Mouse (Mus musculus): Measurements from ENCODE around the gene Gabarapl1. TPM values are rescaled to one million over a fixed set of nuclear protein-coding genes. Genes with fewer than 3 reads are reported as not detected.
"Not testable (repeated sequence)": the region's sequence is repeated elsewhere in the genome, so short reads cannot be mapped to it uniquely, and the experiment has no call there.

Gene Gabarapl1
- 201 TPM in 2 replicates for polyA plus RNA-seq (2015; fragmentation: Nextera tagmentation; extraction: Ambion mirVana)

DNA sequence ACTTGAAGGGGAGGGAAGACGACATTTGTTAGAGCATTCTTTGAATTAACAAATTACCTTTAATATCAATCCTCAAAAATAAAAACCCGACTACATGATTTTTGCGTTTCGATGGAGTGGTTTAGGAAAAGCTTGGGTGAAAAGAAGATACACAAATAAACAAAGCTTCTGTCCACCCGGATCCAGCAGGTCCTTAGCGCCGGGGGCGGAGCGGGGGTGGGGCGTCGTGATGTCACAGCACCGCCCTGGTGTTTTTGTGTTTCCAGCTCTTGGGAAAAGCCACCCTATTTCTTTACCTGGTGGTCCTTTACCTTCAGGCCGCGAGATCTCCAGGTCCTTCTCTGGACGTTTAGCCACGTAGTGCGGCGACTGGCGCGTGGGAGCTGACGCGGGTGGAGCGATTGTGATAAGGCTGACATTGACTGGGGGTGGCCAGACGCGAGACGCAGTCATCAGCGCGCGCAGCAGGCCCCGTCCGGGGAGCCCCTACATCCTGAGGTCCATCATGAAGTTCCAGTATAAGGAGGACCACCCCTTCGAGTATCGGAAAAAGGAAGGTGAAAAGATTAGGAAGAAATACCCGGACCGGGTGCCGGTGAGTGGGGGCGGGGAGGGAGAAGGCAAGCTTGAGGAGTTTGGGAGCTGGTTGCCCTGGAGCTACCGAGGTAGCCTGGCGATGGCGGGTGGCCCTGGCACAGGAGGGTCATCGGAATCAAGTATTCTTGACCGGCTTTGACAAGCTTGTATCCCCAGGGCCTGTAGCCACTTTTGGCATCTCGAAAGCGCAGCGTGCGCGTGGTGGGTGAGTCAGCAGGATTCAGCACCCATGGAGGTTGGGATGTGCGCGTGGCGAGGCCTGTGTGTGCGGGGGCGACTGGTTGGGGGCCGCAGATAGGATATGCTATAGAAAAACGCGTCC lies at the start of gene Gabarapl1:
Gene Gabarapl1 (plus strand): TSS at position 219 of the 919 bp plus-strand sequence.
- Histone ChIP-seq H3K4me2 (peak within 1 kb of the TSS; percentile 77), H3K4me3 (peak within 1 kb of the TSS; percentile 91), H3K4me1 (peaks cover 31% of the 10 kb centered on the region), H3K9ac (peak within 1 kb of the TSS; percentile 96), H3K36me3 (replicated peaks) (peaks cover under 1% of the 10 kb centered on the region; the same call in 1 of the 2 replicates), H3K27me3 (replicated peaks) (no peaks in the 10 kb centered on the region), H3K9me3 (no peaks in the 10 kb centered on the region), H3K27ac (peak within 1 kb of the TSS; percentile 89)
- ATAC-seq (replicated peaks), result peak; percentile 89
- under 1% methylated on average over 55 of the region's 55 CpGs for WGBS

- H3K36me3 ChIP-seq (replicated peaks), result no peaks in the 10 kb centered on the region
- H3K27ac ChIP-seq, result no peak overlapping the region
- ATAC-seq (replicated peaks), result no peak
- no peaks in the 10 kb centered on the region for H3K9me3 ChIP-seq
- H3K27me3 ChIP-seq (replicated peaks), result no peaks in the 10 kb centered on the region
- H3K9ac ChIP-seq, result no peak overlapping the region
- no peak overlapping the region for H3K4me2 ChIP-seq
- H3K4me3 ChIP-seq, result no peak overlapping the region
- no peaks in the 10 kb centered on the region for H3K4me1 ChIP-seq
- 88% methylated on average over 4 of the region's 4 CpGs for WGBS
Measured at GRCm38 (mm10) chr6:129494924-129495323, 38.0 kb upstream of the Gabarapl1 start.

DNA sequence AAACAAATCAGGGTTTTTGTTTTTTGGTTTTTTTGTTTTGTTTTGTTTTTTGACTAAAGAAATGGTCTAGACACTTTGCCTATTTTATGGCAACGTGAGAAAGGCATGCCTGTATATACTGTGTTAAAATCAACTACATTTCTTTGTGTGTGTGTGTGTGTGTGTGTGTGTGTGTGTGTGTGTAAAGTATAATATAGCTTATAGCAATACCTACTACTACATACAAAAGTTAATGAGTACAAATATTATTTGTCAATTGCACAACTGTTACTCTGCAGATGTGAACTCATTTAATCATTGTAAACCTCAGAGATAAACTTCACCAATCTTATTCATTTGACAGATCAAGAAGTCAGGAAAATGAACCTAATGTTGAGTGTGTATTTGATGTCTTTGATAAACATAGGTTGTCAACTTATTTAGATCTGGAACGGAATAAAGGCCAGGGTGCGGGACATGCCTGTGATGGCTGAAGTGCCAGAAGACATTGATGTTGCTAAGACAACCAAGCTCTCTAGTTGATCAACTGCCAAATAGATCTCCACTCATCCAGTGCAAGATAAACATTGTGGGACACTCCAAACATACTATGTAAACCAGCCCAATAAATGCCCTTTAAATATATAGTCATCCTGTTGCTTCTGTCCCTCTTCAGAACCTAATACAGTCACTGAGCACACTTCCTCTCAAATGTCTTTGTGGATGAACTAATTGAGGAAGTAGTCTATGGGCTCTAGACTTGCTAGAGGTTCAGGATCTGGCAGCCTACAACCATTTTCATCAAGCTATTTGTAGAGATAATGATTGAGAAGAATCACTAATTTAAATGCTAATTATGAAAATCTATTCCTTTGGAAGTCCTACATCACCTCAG lies 35.4 kb upstream of the Gabarapl1 start:
- H3K9me3 ChIP-seq, result no peaks in the 10 kb centered on the region
- WGBS, result 88% methylated on average over 3 of the region's 3 CpGs

DNA sequence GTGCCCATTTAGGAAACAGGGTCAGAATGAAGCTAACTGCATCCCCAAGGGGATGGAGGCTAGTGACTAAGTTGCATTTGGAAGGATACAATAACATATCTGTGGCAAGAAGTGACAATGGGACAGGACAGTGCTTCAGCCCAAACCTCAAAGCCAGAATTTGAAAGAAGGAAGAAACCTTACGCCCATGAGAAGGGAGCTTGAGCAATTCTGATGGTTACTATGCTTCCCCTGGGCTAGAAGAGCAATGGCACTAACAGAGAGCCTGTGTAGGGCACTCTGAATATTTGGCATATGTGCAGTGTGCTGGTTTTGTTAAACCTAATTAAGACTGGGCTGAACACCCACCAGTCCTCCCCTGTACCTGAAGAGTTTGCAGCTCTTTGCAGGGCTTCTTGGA lies 33.4 kb upstream of the Gabarapl1 start:
- H3K4me3 ChIP-seq; H3K36me3 ChIP-seq (replicated peaks); H3K27me3 ChIP-seq (replicated peaks); H3K9me3 ChIP-seq; H3K4me1 ChIP-seq; ATAC-seq (replicated peaks); H3K27ac ChIP-seq; H3K9ac ChIP-seq; H3K4me2 ChIP-seq: not testable (repeated sequence)
- WGBS, result 83% methylated on average over 1 of the region's 1 CpGs

More for the DNA sequence above, 35.4 kb upstream of the Gabarapl1 start:
- Histone ChIP-seq H3K4me1 (no peaks in the 10 kb centered on the region), H3K4me2 (no peak overlapping the region), H3K27ac (no peak overlapping the region), H3K4me3 (no peak overlapping the region), H3K27me3 (replicated peaks) (no peaks in the 10 kb centered on the region), H3K36me3 (replicated peaks) (no peaks in the 10 kb centered on the region), H3K9ac (no peak overlapping the region)
- no peak for ATAC-seq (replicated peaks)

- no peak overlapping the region for H3K4me2 ChIP-seq
- H3K9ac ChIP-seq, result no peak overlapping the region
- no peaks in the 10 kb centered on the region for H3K4me1 ChIP-seq
- no peak overlapping the region for H3K4me3 ChIP-seq
- no peak overlapping the region for H3K27ac ChIP-seq
- no peaks in the 10 kb centered on the region for H3K36me3 ChIP-seq (replicated peaks)
- H3K27me3 ChIP-seq (replicated peaks), result no peaks in the 10 kb centered on the region
- no peak for ATAC-seq (replicated peaks)
- WGBS, result 86% methylated on average over 2 of the region's 2 CpGs
- H3K9me3 ChIP-seq, result no peaks in the 10 kb centered on the region
Measured at GRCm38 (mm10) chr6:129503471-129503870, 29.5 kb upstream of the Gabarapl1 start.

DNA sequence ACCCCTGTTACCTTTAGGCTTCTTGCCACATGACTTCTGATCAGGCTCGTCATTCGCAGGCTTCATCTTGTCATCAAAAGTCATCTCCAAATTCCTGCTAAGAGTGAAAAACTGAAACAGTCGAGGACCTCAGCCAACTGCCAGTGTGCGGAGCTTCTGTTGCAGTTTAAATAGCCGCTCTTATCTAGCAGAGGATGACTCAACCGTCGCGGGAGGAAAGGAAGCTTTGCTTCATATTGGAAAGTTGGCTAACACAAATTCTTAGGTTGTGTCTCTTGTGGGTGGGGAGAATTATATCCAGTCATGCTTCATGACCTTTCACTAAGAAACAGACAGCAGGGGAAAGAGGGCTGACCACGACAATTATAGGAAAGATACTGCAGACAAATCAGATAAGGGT lies 25.9 kb upstream of the Gabarapl1 start, which contains the start of gene Olr1:
Gene Olr1 (minus strand): TSS at position 142 of the 400 bp plus-strand sequence.
- Histone ChIP-seq H3K36me3 (replicated peaks) (no peaks in the 10 kb centered on the region), H3K4me3 (no peak within 1 kb of the TSS), H3K4me2 (no peak within 1 kb of the TSS), H3K9me3 (no peaks in the 10 kb centered on the region), H3K9ac (no peak within 1 kb of the TSS), H3K27me3 (replicated peaks) (no peaks in the 10 kb centered on the region), H3K27ac (no peak within 1 kb of the TSS), H3K4me1 (no peaks in the 10 kb centered on the region)
- 86% methylated on average over 9 of the region's 9 CpGs for WGBS
- no peak for ATAC-seq (replicated peaks)

DNA sequence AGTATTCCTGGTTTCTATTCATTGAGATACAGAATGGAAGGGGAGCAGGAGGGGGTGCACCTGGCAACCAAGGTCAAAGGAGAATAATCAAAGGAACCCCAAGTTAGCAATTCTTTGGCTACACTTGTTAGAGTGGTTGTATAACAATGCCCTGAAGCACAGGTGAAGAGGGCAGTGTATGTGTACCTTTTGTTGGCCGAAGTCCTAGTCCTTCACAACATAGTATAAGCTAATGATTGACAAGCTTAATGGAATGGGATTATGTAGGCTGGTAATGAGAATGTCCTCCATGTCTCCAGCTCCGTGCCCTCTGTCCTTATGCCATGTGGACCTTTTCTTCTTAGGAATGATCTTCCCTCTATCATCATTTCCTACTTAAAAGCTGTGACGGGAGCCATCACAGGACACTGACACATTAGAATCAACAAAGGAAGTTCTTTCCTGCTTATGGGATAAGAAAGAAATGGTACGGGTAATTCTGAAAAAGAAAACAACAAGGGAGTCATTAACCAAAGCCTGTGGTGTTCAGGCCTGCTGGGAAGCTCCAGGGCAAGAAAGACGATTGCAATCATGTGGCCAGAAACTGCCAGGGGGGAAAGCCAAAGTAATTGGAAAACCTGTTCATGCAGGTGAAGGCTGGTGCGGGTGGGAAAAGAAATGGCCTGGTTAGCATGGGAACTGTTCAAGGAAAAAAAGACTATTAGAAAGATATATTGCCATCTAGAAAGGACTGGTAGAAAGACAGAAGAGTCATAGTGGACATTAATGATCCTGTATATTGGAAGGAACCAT lies 22.6 kb upstream of the Gabarapl1 start:
- Histone ChIP-seq H3K9ac (no peak overlapping the region), H3K4me2 (no peak overlapping the region), H3K27ac (no peak overlapping the region), H3K27me3 (replicated peaks) (no peaks in the 10 kb centered on the region), H3K4me1 (no peaks in the 10 kb centered on the region), H3K36me3 (replicated peaks) (no peaks in the 10 kb centered on the region), H3K4me3 (no peak overlapping the region), H3K9me3 (no peaks in the 10 kb centered on the region)
- no peak for ATAC-seq (replicated peaks)
- WGBS, result 74% methylated on average over 6 of the region's 6 CpGs

DNA sequence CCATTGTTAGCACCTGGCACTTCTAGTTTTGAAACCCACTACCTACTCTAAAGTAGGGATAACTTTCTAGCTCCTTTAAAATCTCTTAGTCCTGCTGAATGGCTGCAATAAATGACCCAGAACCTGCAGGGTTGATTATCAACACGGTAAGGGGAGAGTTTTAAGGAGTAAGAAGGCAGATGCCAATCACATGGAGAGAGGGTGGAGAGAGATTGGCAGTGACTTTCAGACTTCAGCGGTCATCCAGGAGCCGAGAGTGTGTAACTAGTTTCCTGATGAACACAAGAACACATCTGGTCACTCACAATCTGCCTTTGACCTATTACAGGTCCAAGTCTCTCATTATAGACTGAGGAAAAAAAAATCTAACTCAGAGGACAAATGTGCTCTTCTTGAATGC lies 20.6 kb upstream of the Gabarapl1 start, which contains the start of gene Tmem52b:
Gene Tmem52b (plus strand): TSS at position 189 of the 400 bp plus-strand sequence.
- 74% methylated on average over 3 of the region's 3 CpGs for WGBS
- Histone ChIP-seq H3K27me3 (replicated peaks) (no peaks in the 10 kb centered on the region), H3K4me3 (no peak within 1 kb of the TSS), H3K4me2 (no peak within 1 kb of the TSS), H3K27ac (no peak within 1 kb of the TSS), H3K36me3 (replicated peaks) (no peaks in the 10 kb centered on the region), H3K4me1 (no peaks in the 10 kb centered on the region), H3K9me3 (no peaks in the 10 kb centered on the region), H3K9ac (no peak within 1 kb of the TSS)
- no peak for ATAC-seq (replicated peaks)

DNA sequence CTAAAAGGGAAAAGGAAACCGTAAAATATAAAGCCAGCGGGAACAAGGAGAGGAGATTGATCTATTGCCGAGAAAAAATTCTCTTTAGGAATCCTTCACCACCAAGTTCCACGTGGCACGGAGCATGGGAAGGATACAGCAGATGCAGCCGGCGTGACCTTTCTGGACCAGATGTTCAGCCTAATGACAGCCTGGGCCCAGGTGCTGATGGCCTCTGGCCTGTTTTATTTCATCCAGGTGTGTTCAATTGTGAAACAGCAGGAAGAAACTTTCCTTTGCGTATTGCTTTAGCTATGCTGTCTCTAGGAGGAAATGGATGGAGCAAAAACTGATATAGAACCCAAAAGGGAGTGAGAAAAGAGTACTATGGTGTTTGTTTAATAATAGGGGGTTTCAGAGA lies 20.1 kb upstream of the Gabarapl1 start:
- H3K9me3 ChIP-seq, result no peaks in the 10 kb centered on the region
- H3K27me3 ChIP-seq (replicated peaks), result no peaks in the 10 kb centered on the region
- no peak overlapping the region for H3K4me3 ChIP-seq
- ATAC-seq (replicated peaks), result no peak
- H3K9ac ChIP-seq, result no peak overlapping the region
- WGBS, result 85% methylated on average over 8 of the region's 8 CpGs
- H3K4me2 ChIP-seq, result no peak overlapping the region
- no peaks in the 10 kb centered on the region for H3K4me1 ChIP-seq
- no peak overlapping the region for H3K27ac ChIP-seq
- no peaks in the 10 kb centered on the region for H3K36me3 ChIP-seq (replicated peaks)

- Histone ChIP-seq H3K27ac (no peak overlapping the region), H3K9me3 (no peaks in the 10 kb centered on the region), H3K4me3 (no peak overlapping the region), H3K4me2 (no peak overlapping the region), H3K36me3 (replicated peaks) (no peaks in the 10 kb centered on the region), H3K4me1 (no peaks in the 10 kb centered on the region), H3K27me3 (replicated peaks) (no peaks in the 10 kb centered on the region), H3K9ac (no peak overlapping the region)
- ATAC-seq (replicated peaks), result no peak
- 74% methylated on average over 1 of the region's 1 CpGs for WGBS
Measured at GRCm38 (mm10) chr6:129513409-129513808, 19.6 kb upstream of the Gabarapl1 start.

DNA sequence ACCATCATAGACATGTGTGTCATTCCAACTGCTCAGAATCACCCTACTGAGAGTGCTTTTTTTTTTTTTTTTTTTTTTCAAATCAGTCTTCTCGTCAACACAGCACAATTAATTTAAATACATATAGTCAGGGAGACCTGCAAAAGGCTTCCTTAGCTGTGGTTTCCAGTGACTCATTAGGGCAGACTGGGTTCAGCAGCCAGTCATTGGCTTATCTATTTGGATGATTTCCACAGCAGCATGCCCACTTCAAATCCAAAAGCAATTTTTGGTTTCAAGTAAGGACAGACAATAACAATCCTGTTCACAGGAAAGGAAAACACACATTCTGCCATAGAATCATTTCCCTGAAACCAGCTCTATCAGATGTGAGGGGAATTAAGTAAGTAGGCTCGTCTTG lies 18.6 kb upstream of the Gabarapl1 start:
- H3K36me3 ChIP-seq (replicated peaks), result no peaks in the 10 kb centered on the region
- no peaks in the 10 kb centered on the region for H3K4me1 ChIP-seq
- H3K9ac ChIP-seq, result no peak overlapping the region
- no peak overlapping the region for H3K4me2 ChIP-seq
- 87% methylated on average over 2 of the region's 2 CpGs for WGBS
- no peaks in the 10 kb centered on the region for H3K27me3 ChIP-seq (replicated peaks)
- no peak for ATAC-seq (replicated peaks)
- H3K4me3 ChIP-seq, result no peak overlapping the region
- no peaks in the 10 kb centered on the region for H3K9me3 ChIP-seq
- H3K27ac ChIP-seq, result no peak overlapping the region

All from midbrain, embryonic 15.5 days (tissue).